Mouse (Mus musculus) hindbrain, embryonic 16.5 days (tissue): ENCODE results near the gene Mgat4c. TPM values are rescaled to one million over a fixed set of nuclear protein-coding genes. Genes with fewer than 3 reads are reported as not detected.

Experiments used
- ATAC-seq: fragments of 200-750 bp; cut with Nextera tagmentation; 2 replicates; pipeline ENCODE4 v1.8.0; 2017; ENCODE audit warnings: moderate TSS enrichment, moderate library complexity
- H3K27ac ChIP-seq: fragments of 300-500 bp; sonication (generic); 2 replicates; pipeline ENCODE4 v1.5.1; 2014; ENCODE audit warnings: low read depth, mild to moderate bottlenecking, control low read depth, low read length, moderate library complexity
- H3K27me3 ChIP-seq: fragments of 300-500 bp; sonication (generic); replicated peaks from 2 replicates; pipeline ENCODE4 v1.6.1; 2014; ENCODE audit warnings: low read length; ENCODE audit not compliant: control insufficient read depth, insufficient read depth
- H3K36me3 ChIP-seq: fragments of 300-500 bp; sonication (generic); 2 replicates; pipeline ENCODE4 v1.6.1; 2014; ENCODE audit warnings: mild to moderate bottlenecking, low read length, moderate library complexity, mixed read lengths; ENCODE audit not compliant: control insufficient read depth, insufficient read depth
- H3K4me1 ChIP-seq: fragments of 300-500 bp; sonication (generic); 2 replicates; pipeline ENCODE4 v1.6.1; 2014; ENCODE audit warnings: low read depth, low read length; ENCODE audit not compliant: control insufficient read depth, insufficient read depth
- H3K4me2 ChIP-seq: fragments of 300-500 bp; sonication (generic); 2 replicates; pipeline ENCODE4 v1.6.1; 2014; ENCODE audit warnings: mild to moderate bottlenecking, low read length, control low read depth, moderate library complexity
- H3K4me3 ChIP-seq: fragments of 300-500 bp; sonication (generic); 2 replicates; pipeline ENCODE4 v1.5.1; 2014; ENCODE audit warnings: mild to moderate bottlenecking, low read length, control low read depth, moderate library complexity
- H3K9ac ChIP-seq: fragments of 300-500 bp; sonication (generic); 2 replicates; pipeline ENCODE4 v1.6.1; 2014; ENCODE audit warnings: low read depth, mild to moderate bottlenecking, control low read depth, low read length, moderate library complexity
- H3K9me3 ChIP-seq: fragments of 300-500 bp; sonication (generic); 2 replicates; pipeline ENCODE4 v1.6.1; 2014; ENCODE audit warnings: mild to moderate bottlenecking, low read length, moderate library complexity; ENCODE audit not compliant: control insufficient read depth
- WGBS: fragments of 180-500 bp; shearing (Covaris S2); extraction: QIAGEN DNeasy Blood & Tissue Kit; methylation state at CpG from one replicate; pipeline ENCODE4 v1.1.7; 2014; 5-methylcytosine and 5-hydroxymethylcytosine counted together
- polyA plus RNA-seq: library from polyadenylated mRNA; unstranded; fragments of >200 nt; fragmentation: Nextera tagmentation; extraction: Ambion mirVana; gene quantifications from 2 replicates; pipeline ENCODE4 v1.2.1, GENCODE M21; 2015

Gene Mgat4c
- polyA plus RNA-seq = 51.3 and 64.4 TPM in 2 replicates

DNA sequence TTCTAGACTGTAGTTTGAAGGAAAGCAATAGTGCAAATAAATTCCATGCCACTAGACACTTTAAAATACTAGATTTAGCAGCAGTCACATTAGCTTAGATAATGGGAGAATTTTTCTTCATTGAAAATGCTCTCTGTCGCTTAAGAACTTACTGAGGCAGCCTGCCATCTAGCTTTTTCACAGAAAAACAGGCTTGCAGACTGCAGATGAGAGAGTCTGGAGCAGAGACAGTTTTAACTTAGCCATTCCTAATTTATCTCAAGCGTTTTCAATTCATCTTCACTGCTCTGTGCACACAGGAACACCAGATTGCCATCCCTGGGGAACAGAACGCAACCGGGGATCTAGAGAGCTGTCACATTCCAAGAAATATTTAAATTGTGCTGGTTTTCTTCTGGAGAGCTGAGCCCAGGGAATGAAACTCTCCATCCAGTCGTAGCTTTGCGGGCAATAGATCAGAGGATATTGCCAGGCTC, at the start of gene Mgat4c:
Gene Mgat4c, plus strand, starts transcription at position 51 of the 476 bp plus-strand sequence.
- no peaks in the 10 kb centered on the region for H3K36me3 ChIP-seq
- no peaks in the 10 kb centered on the region for H3K27me3 ChIP-seq
- ATAC-seq = peak; percentile 91
- peak within 1 kb of the TSS; percentile 36 for H3K4me3 ChIP-seq
- 33% methylated on average over 6 of the region's 6 CpGs for WGBS
- no peaks in the 10 kb centered on the region for H3K4me1 ChIP-seq
- H3K9ac ChIP-seq = peak within 1 kb of the TSS; percentile 35
- H3K9me3 ChIP-seq = no peaks in the 10 kb centered on the region
- H3K4me2 ChIP-seq = peak within 1 kb of the TSS; percentile 48
- H3K27ac ChIP-seq = peak within 1 kb of the TSS; percentile 49

- H3K27ac ChIP-seq = no peak overlapping the region
- H3K4me1 ChIP-seq = no peaks in the 10 kb centered on the region
- no peak for ATAC-seq
- H3K36me3 ChIP-seq = no peaks in the 10 kb centered on the region
- no peak overlapping the region for H3K4me2 ChIP-seq
- H3K4me3 ChIP-seq = no peak overlapping the region
- no peaks in the 10 kb centered on the region for H3K9me3 ChIP-seq
- no peaks in the 10 kb centered on the region for H3K27me3 ChIP-seq
- WGBS = 93% methylated on average over 6 of the region's 6 CpGs
- no peak overlapping the region for H3K9ac ChIP-seq
Measured at GRCm38 (mm10) chr10:101635266-101635665, 46.0 kb upstream of the Mgat4c start.

DNA sequence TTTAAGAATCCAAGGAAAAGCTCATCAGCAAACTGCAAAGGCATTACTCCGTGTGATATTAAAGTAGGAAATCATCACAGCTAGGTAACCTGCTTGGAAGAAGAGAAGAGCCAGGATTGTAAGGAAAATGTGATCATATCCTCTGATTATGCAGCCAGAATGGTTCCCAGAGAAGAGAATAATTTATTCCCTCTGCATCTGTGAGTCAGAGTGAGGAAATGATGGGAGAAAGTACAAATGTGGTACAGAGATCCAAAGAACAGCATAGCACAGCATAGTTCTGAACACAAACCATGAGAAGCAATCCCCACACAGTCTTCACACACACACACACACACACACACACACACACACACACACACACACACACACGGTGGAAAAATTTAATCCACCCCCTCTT, 40.2 kb upstream of the Mgat4c start:
- no peak for ATAC-seq
- H3K9me3 ChIP-seq = no peaks in the 10 kb centered on the region
- no peaks in the 10 kb centered on the region for H3K36me3 ChIP-seq
- WGBS = 85% methylated on average over 2 of the region's 2 CpGs
- no peak overlapping the region for H3K4me3 ChIP-seq
- H3K27ac ChIP-seq = no peak overlapping the region
- H3K4me1 ChIP-seq = no peaks in the 10 kb centered on the region
- no peak overlapping the region for H3K9ac ChIP-seq
- H3K27me3 ChIP-seq = no peaks in the 10 kb centered on the region
- H3K4me2 ChIP-seq = no peak overlapping the region

DNA sequence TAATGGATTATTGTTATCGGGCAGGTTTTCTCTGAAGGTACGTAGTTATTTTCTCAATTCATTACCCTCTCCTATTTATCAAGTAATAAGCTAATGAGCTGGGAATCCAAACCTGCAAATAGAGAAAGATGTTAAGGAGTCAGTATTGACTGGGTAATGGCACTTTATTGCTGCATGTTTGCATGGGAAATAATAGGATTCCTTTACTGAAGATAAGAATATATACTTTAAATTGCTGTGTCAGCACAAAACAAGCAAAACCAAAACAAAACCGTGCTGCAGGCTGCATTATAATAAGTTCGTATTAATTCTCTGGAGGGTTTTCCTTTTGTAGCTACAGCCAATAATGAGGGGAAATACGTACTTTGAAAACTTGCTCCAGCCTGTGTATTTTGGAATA, 627 bp downstream of the Mgat4c start:
- no peaks in the 10 kb centered on the region for H3K36me3 ChIP-seq
- peak overlapping the region; percentile 35 for H3K9ac ChIP-seq
- H3K27ac ChIP-seq = peak overlapping the region; percentile 49
- 41% methylated on average over 5 of the region's 5 CpGs for WGBS
- peak overlapping the region; percentile 48 for H3K4me2 ChIP-seq
- H3K27me3 ChIP-seq = no peaks in the 10 kb centered on the region
- H3K9me3 ChIP-seq = no peaks in the 10 kb centered on the region
- ATAC-seq = no peak
- H3K4me3 ChIP-seq = peak overlapping the region; percentile 36
- no peaks in the 10 kb centered on the region for H3K4me1 ChIP-seq

GRCm38 (mm10) chr10:101761828-101762227, 80.5 kb downstream of the Mgat4c start:
- no peaks in the 10 kb centered on the region for H3K9me3 ChIP-seq
- ATAC-seq = no peak
- H3K9ac ChIP-seq = no peak overlapping the region
- no peak overlapping the region for H3K27ac ChIP-seq
- H3K36me3 ChIP-seq = no peaks in the 10 kb centered on the region
- WGBS = 83% methylated on average over 3 of the region's 3 CpGs
- H3K4me3 ChIP-seq = no peak overlapping the region
- no peaks in the 10 kb centered on the region for H3K27me3 ChIP-seq
- H3K4me1 ChIP-seq = no peaks in the 10 kb centered on the region
- no peak overlapping the region for H3K4me2 ChIP-seq

GRCm38 (mm10) chr10:101770688-101771087, 89.4 kb downstream of the Mgat4c start:
- ATAC-seq = no peak
- H3K4me3 ChIP-seq = no peak overlapping the region
- 63% methylated on average over 1 of the region's 1 CpGs for WGBS

GRCm38 (mm10) chr10:101771157-101771556, 89.9 kb downstream of the Mgat4c start:
- no peaks in the 10 kb centered on the region for H3K36me3 ChIP-seq
- WGBS = 69% methylated on average over 4 of the region's 4 CpGs

More at GRCm38 (mm10) chr10:101770688-101771087, 89.4 kb downstream of the Mgat4c start:
- Histone ChIP-seq H3K4me2 (no peak overlapping the region), H3K27ac (no peak overlapping the region), H3K27me3 (no peaks in the 10 kb centered on the region), H3K9me3 (no peaks in the 10 kb centered on the region), H3K9ac (no peak overlapping the region), H3K36me3 (no peaks in the 10 kb centered on the region), H3K4me1 (no peaks in the 10 kb centered on the region)

GRCm38 (mm10) chr10:101783161-101783744, 102.0 kb downstream of the Mgat4c start:
- ATAC-seq = no peak
- WGBS = 77% methylated on average over 3 of the region's 3 CpGs

More at GRCm38 (mm10) chr10:101771157-101771556, 89.9 kb downstream of the Mgat4c start:
- H3K4me3 ChIP-seq = no peak overlapping the region
- ATAC-seq = no peak
- no peaks in the 10 kb centered on the region for H3K27me3 ChIP-seq
- H3K4me1 ChIP-seq = no peaks in the 10 kb centered on the region
- no peak overlapping the region for H3K27ac ChIP-seq
- H3K9me3 ChIP-seq = no peaks in the 10 kb centered on the region
- no peak overlapping the region for H3K9ac ChIP-seq
- H3K4me2 ChIP-seq = no peak overlapping the region

GRCm38 (mm10) chr10:101795507-101795906, 114.2 kb downstream of the Mgat4c start:
- WGBS = 100% methylated on average over 1 of the region's 1 CpGs
- Histone ChIP-seq H3K9ac (no peak overlapping the region), H3K9me3 (no peaks in the 10 kb centered on the region), H3K4me2 (no peak overlapping the region), H3K27ac (no peak overlapping the region), H3K27me3 (no peaks in the 10 kb centered on the region), H3K4me1 (no peaks in the 10 kb centered on the region), H3K36me3 (no peaks in the 10 kb centered on the region), H3K4me3 (no peak overlapping the region)
- ATAC-seq = no peak

More at GRCm38 (mm10) chr10:101783161-101783744, 102.0 kb downstream of the Mgat4c start:
- no peak overlapping the region for H3K27ac ChIP-seq
- H3K36me3 ChIP-seq = no peaks in the 10 kb centered on the region
- no peaks in the 10 kb centered on the region for H3K9me3 ChIP-seq
- H3K4me1 ChIP-seq = no peaks in the 10 kb centered on the region
- no peak overlapping the region for H3K9ac ChIP-seq
- no peak overlapping the region for H3K4me2 ChIP-seq
- no peaks in the 10 kb centered on the region for H3K27me3 ChIP-seq
- no peak overlapping the region for H3K4me3 ChIP-seq
